8 mouse cellular contexts compared by ENCODE assay signal in the genomic region with DNA sequence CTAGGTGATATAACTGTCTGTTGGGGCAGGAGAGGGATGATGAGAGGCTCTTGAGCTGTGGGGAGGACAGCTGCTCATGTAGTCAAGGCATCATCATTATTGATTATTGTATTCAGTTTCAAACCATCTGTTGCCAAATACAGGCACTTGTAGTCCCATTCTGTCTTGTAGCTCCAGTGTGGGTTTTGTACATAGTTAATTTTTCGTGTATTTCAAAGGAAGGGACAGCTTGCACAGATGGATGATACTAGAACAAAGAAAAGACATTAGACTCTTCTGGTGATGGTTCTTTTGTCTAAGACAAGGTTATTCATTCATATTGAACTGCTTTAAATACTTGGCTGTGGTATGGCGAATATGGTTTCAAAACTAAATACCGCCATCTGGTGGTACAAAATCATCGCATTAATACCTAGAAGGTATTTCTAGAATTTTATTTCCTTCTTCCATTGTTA.
A peak's percentile ranks its signal among the peaks of the same experiment; 100 is the strongest.
DNase-seq lines count a peak whose midpoint lies in the region; ATAC-seq lines count a peak whose summit lies in the region.

No protein-coding gene starts in this region.

- 34% methylated on average over 4 of the region's 4 CpGs for WGBS in heart, embryonic 12.5 days
- WGBS in intestine, embryonic 15.5 days: 29% methylated on average over 4 of the region's 4 CpGs

- DNase-seq in heart, postnatal 10 days: peak; percentile 21 to 58
- peak; percentile 23 for DNase-seq in ES-CJ7 (ENCODE audit: low read depth, low spot score)
- peak; percentile 22 for DNase-seq in c-Kit-positive CD71-negative TER-119-negative erythroid progenitor cells, embryonic 14.5 days (ENCODE audit: low read depth)
- peak; percentile 15 for DNase-seq in naive thymus-derived CD4-positive, alpha-beta T cell, adult 2 months (ENCODE audit: low read depth)
- DNase-seq in thymus, postnatal 36 days: no peak
- no peak for DNase-seq in thymus, postnatal 10 days (ENCODE audit: low spot score in 2 of 2)

- H3K4me3 ChIP-seq in heart, embryonic 12.5 days: no peak overlapping the region
- no peak overlapping the region for H3K4me3 ChIP-seq in intestine, embryonic 15.5 days (replicated peaks)

- no peak overlapping the region for H3K27ac ChIP-seq in heart, embryonic 12.5 days (ENCODE audit: poor library complexity, severe bottlenecking)
- no peak overlapping the region for H3K27ac ChIP-seq in intestine, embryonic 15.5 days

- ATAC-seq in heart, embryonic 12.5 days (ENCODE audit: insufficient number of reproducible peaks, low FRiP score): no peak
- peak; percentile 70 for ATAC-seq in intestine, embryonic 15.5 days

- intact Hi-C loops in heart, postnatal 10 days (cut with DNase I): loop anchor here (1.0 to 10.0 kb wide), 4 partner anchors 68 to 541 kb away; no protein-coding TSS in a partner anchor

- no peak overlapping the region for H3K4me2 ChIP-seq in heart, embryonic 12.5 days
- no peak overlapping the region for H3K4me2 ChIP-seq in intestine, embryonic 15.5 days (replicated peaks)

- no peaks in the 10 kb centered on the region for H3K9me3 ChIP-seq in heart, embryonic 12.5 days (replicated peaks)
- no peaks in the 10 kb centered on the region for H3K9me3 ChIP-seq in intestine, embryonic 15.5 days

- H3K36me3 ChIP-seq in heart, embryonic 12.5 days: no peaks in the 10 kb centered on the region
- H3K36me3 ChIP-seq in intestine, embryonic 15.5 days: no peaks in the 10 kb centered on the region

- no peak overlapping the region for H3K9ac ChIP-seq in heart, embryonic 12.5 days
- H3K9ac ChIP-seq in intestine, embryonic 15.5 days: no peak overlapping the region

- H3K27me3 ChIP-seq in heart, embryonic 12.5 days (replicated peaks): no peaks in the 10 kb centered on the region
- H3K27me3 ChIP-seq in intestine, embryonic 15.5 days (replicated peaks): no peaks in the 10 kb centered on the region

- H3K4me1 ChIP-seq in heart, embryonic 12.5 days (replicated peaks): no peaks in the 10 kb centered on the region
- no peaks in the 10 kb centered on the region for H3K4me1 ChIP-seq in intestine, embryonic 15.5 days (replicated peaks)

Comparison
In these comparisons a context has a peak if more than half of its experiments do, and no peak if none do; other contexts are left out.
1. DNase-seq: peak in heart, postnatal 10 days (2 of 2), ES-CJ7 (single experiment), c-Kit-positive CD71-negative TER-119-negative erythroid progenitor cells, embryonic 14.5 days (single experiment) and naive thymus-derived CD4-positive, alpha-beta T cell, adult 2 months (single experiment); none in thymus, postnatal 36 days (0 of 2) and thymus, postnatal 10 days (0 of 2).